In genomic region chr3:131105940-131106401, GRCm38 (mm10) we compare ENCODE assay signal across 7 mouse cellular contexts. TPM values are rescaled to one million over a fixed set of nuclear protein-coding genes. Genes with fewer than 3 reads are reported as not detected.
DNase-seq lines count a peak whose midpoint lies in the region; ATAC-seq and TF ChIP-seq lines count a peak whose summit lies in the region.

No protein-coding gene starts in this region.

- ATAC-seq in common myeloid progenitor, adult 5-6 weeks (replicated peaks; ENCODE audit: low read depth, poor library complexity, severe bottlenecking), result peak; percentile 39; the same call in 1 of the 2 replicates
- ATAC-seq in heart, embryonic 16.5 days (replicated peaks; ENCODE audit: extremely low read depth, insufficient read depth, low FRiP score), result 0 out of 2 replicates have a peak, but pooled peaks have one; percentile 28
- ATAC-seq in limb, embryonic 14.5 days (ENCODE audit: low FRiP score, low read depth), result peak; percentile 57
- ATAC-seq in midbrain, postnatal 0 days (ENCODE audit: low FRiP score), result peak; percentile 56

- H3K36me3 ChIP-seq in spleen, adult 2 months (ENCODE audit: control insufficient read depth, insufficient read depth, low read length), result no peaks in the 10 kb centered on the region
- H3K36me3 ChIP-seq in heart, embryonic 16.5 days (ENCODE audit: control insufficient read depth, insufficient read depth), result no peaks in the 10 kb centered on the region
- no peaks in the 10 kb centered on the region for H3K36me3 ChIP-seq in limb, embryonic 14.5 days (ENCODE audit: control insufficient read depth, insufficient read depth, low read length)
- H3K36me3 ChIP-seq in midbrain, postnatal 0 days (ENCODE audit: insufficient read depth, low read length), result no peaks in the 10 kb centered on the region

- 1% methylated on average over 36 of the region's 36 CpGs for WGBS in spleen, adult 2 months
- 1% methylated on average over 36 of the region's 36 CpGs for WGBS in heart, embryonic 16.5 days
- 2% methylated on average over 36 of the region's 36 CpGs for WGBS in limb, embryonic 14.5 days
- under 1% methylated on average over 36 of the region's 36 CpGs for WGBS in midbrain, postnatal 0 days

- no peaks in the 10 kb centered on the region for H3K9me3 ChIP-seq in heart, embryonic 16.5 days (replicated peaks; ENCODE audit: control insufficient read depth, low read length)
- H3K9me3 ChIP-seq in limb, embryonic 14.5 days (ENCODE audit: control insufficient read depth, low read length), result no peaks in the 10 kb centered on the region
- H3K9me3 ChIP-seq in midbrain, postnatal 0 days (ENCODE audit: low read length), result no peaks in the 10 kb centered on the region

- TF ChIP-seq CTCF in spleen, adult 2 months (IDR thresholded peaks at IDR 0.05; ENCODE audit: extremely low read depth, insufficient read depth, insufficient read length, insufficient replicate concordance), result no peak
- TF ChIP-seq CTCF in midbrain, postnatal 0 days (IDR thresholded peaks at IDR 0.05), result no peak

- H3K4me1 ChIP-seq in spleen, adult 2 months (ENCODE audit: control insufficient read depth, insufficient read depth, insufficient read length), result peaks cover 27% of the 10 kb centered on the region; the same call in 1 of the 2 replicates
- peaks cover 18% of the 10 kb centered on the region for H3K4me1 ChIP-seq in heart, embryonic 16.5 days (ENCODE audit: control insufficient read depth, insufficient read depth, low read length)
- peaks cover 24% of the 10 kb centered on the region for H3K4me1 ChIP-seq in limb, embryonic 14.5 days (ENCODE audit: control insufficient read depth, insufficient read depth, low read length)
- H3K4me1 ChIP-seq in midbrain, postnatal 0 days (ENCODE audit: insufficient read depth, low read length), result no peaks in the 10 kb centered on the region; the same call in 1 of the 2 replicates

- peak overlapping the region; percentile 90 for H3K4me2 ChIP-seq in heart, embryonic 16.5 days (ENCODE audit: low read depth, low read length)
- peak overlapping the region; percentile 91 for H3K4me2 ChIP-seq in limb, embryonic 14.5 days (replicated peaks; ENCODE audit: low read depth, low read length, severe bottlenecking)
- peak overlapping the region; percentile 67 for H3K4me2 ChIP-seq in midbrain, postnatal 0 days (ENCODE audit: low read depth, low read length, poor library complexity, severe bottlenecking)

- TF ChIP-seq POLR2A in spleen, adult 2 months (IDR thresholded peaks at IDR 0.05; ENCODE audit: low read depth, low read length), result no peak
- TF ChIP-seq POLR2A in limb, embryonic 14.5 days (IDR thresholded peaks at IDR 0.05; ENCODE audit: borderline replicate concordance, extremely low read depth, insufficient read depth, insufficient read length), result peak; percentile 74; the same call in 1 of the 2 replicates

- peak overlapping the region; percentile 53 for H3K9ac ChIP-seq in heart, embryonic 16.5 days (ENCODE audit: low read length)
- peak overlapping the region; percentile 47 for H3K9ac ChIP-seq in limb, embryonic 14.5 days (ENCODE audit: low read depth, low read length, severe bottlenecking)
- H3K9ac ChIP-seq in midbrain, postnatal 0 days (replicated peaks; ENCODE audit: low read length, poor library complexity, severe bottlenecking), result peak overlapping the region; percentile 44; the same call in 1 of the 2 replicates

- peaks cover 36% of the 10 kb centered on the region for H3K27me3 ChIP-seq in spleen, adult 2 months (ENCODE audit: control insufficient read depth, insufficient read depth, low read length)
- H3K27me3 ChIP-seq in heart, embryonic 16.5 days (ENCODE audit: control insufficient read depth, insufficient read depth, low read length), result peaks cover 51% of the 10 kb centered on the region
- H3K27me3 ChIP-seq in limb, embryonic 14.5 days (ENCODE audit: control insufficient read depth, insufficient read depth, low read length), result peaks cover 38% of the 10 kb centered on the region; the same call in 1 of the 2 replicates
- 0 out of 2 replicates have a peak, but pooled peaks cover 11% of the 10 kb centered on the region for H3K27me3 ChIP-seq in midbrain, postnatal 0 days (ENCODE audit: insufficient read depth, low read length)

- no peak overlapping the region for H3K27ac ChIP-seq in spleen, adult 2 months (ENCODE audit: insufficient read depth, low read length)
- no peak overlapping the region for H3K27ac ChIP-seq in heart, embryonic 16.5 days (ENCODE audit: low read length)
- 0 out of 2 replicates have a peak overlapping the region, but pooled peaks have one; percentile 28 for H3K27ac ChIP-seq in limb, embryonic 14.5 days (replicated peaks; ENCODE audit: low read depth, low read length)
- peak overlapping the region; percentile 72 for H3K27ac ChIP-seq in midbrain, postnatal 0 days (ENCODE audit: low read depth, low read length)

- peak overlapping the region; percentile 54 for H3K4me3 ChIP-seq in spleen, adult 2 months (ENCODE audit: extremely low read depth, insufficient read depth, insufficient read length)
- peak overlapping the region; percentile 61 for H3K4me3 ChIP-seq in heart, embryonic 16.5 days (ENCODE audit: low read length)
- peak overlapping the region; percentile 42 for H3K4me3 ChIP-seq in limb, embryonic 14.5 days (replicated peaks; ENCODE audit: low read length)
- peak overlapping the region; percentile 36 for H3K4me3 ChIP-seq in midbrain, postnatal 0 days (ENCODE audit: low read depth, low read length)

- DNase-seq in spleen, adult 2 months (ENCODE audit: low read depth in 1 of 2, low spot score in 2 of 2), result peak in 1 of 2 experiments; percentile 31
- DNase-seq in spleen, postnatal 4 days (ENCODE audit: low spot score in 2 of 2), result no peak
- peak; percentile 79 for DNase-seq in limb, embryonic 14.5 days (ENCODE audit: low spot score)
- DNase-seq in midbrain, postnatal 0 days (ENCODE audit: low spot score), result peak; percentile 65
- DNase-seq in thymus, postnatal 25 days, result peak; percentile 81

RNA-seq across cellular contexts. Expression of gene Lef1, which starts 4.3 kb away (rescaled TPM):
- 50.9 and 54.5 TPM in 2 replicates for polyA plus RNA-seq in spleen, adult 2 months (2012; rRNA removed)
- not detected in 2 replicates for total RNA-seq in common myeloid progenitor, adult 5-6 weeks (2017)
- polyA plus RNA-seq in heart, embryonic 16.5 days (2015; fragmentation: Nextera tagmentation; extraction: Ambion mirVana), result 14.8 and 38.4 TPM in 2 replicates
- polyA plus RNA-seq in limb, embryonic 14.5 days (2012; rRNA removed), result 30.8 and 41.9 TPM in 2 replicates
- 39.9 and 44.3 TPM in 2 replicates for polyA plus RNA-seq in limb, embryonic 14.5 days (2014; fragmentation: Nextera tagmentation; extraction: Ambion mirVana)
- 42.0 and 48.6 TPM in 2 replicates for total RNA-seq in midbrain, postnatal 0 days (2014; rRNA removed)
- polyA plus RNA-seq in midbrain, postnatal 0 days (2015; fragmentation: Nextera tagmentation; extraction: Ambion mirVana), result 50.4 and 52.0 TPM in 2 replicates

Comparison
In these comparisons a context has a peak if more than half of its experiments do, and no peak if none do; other contexts are left out.
1. DNase-seq: peak in limb, embryonic 14.5 days (single experiment), midbrain, postnatal 0 days (single experiment) and thymus, postnatal 25 days (single experiment); none in spleen, postnatal 4 days (0 of 2).
2. H3K27ac ChIP-seq: peak in limb, embryonic 14.5 days (single experiment) and midbrain, postnatal 0 days (single experiment); none in spleen, adult 2 months (single experiment) and heart, embryonic 16.5 days (single experiment).
3. Peak in every context shown above with its lines, with median percentiles within 50 percentile points of each other: H3K4me3 ChIP-seq, ATAC-seq, H3K4me2 ChIP-seq and H3K9ac ChIP-seq.